Mouse (Mus musculus) midbrain, postnatal 0 days (tissue): ENCODE data around the gene Poc1a. TPM values are rescaled to one million over a fixed set of nuclear protein-coding genes. Genes with fewer than 3 reads are reported as not detected.
A peak's percentile ranks its signal among the peaks of the same experiment; 100 is the strongest.

ENCODE experiments used
- ATAC-seq: fragments of 200-750 bp; cut with Nextera tagmentation; 2 replicates; pipeline ENCODE4 v1.8.0; 2017; ENCODE audit warnings: moderate number of reproducible peaks, mild to moderate bottlenecking, moderate TSS enrichment, moderate library complexity; ENCODE audit not compliant: low FRiP score
- DNase-seq: peaks from one replicate; pipeline ENCODE4 v3.0.0-alpha.2; 2015; ENCODE audit warnings: low spot score
- H3K27ac ChIP-seq: fragments of 300-500 bp; sonication (generic); 2 replicates; pipeline ENCODE4 v1.5.1; 2014; ENCODE audit warnings: low read depth, mild to moderate bottlenecking, low read length, mixed read lengths
- H3K27me3 ChIP-seq: fragments of 300-500 bp; sonication (generic); 2 replicates; pipeline ENCODE4 v1.6.1; 2014; ENCODE audit warnings: low read length, control low read depth, mixed read lengths; ENCODE audit not compliant: insufficient read depth
- H3K36me3 ChIP-seq: fragments of 300-500 bp; sonication (generic); 2 replicates; pipeline ENCODE4 v1.6.1; 2014; ENCODE audit warnings: low read length, control low read depth, mixed read lengths; ENCODE audit not compliant: insufficient read depth
- H3K4me1 ChIP-seq: fragments of 300-500 bp; sonication (generic); 2 replicates; pipeline ENCODE4 v1.6.1; 2014; ENCODE audit warnings: mild to moderate bottlenecking, control low read depth, antibody characterized with exemption, low read length, mixed read lengths; ENCODE audit not compliant: insufficient read depth
- H3K4me2 ChIP-seq: fragments of 300-500 bp; sonication (generic); 2 replicates; pipeline ENCODE4 v1.6.1; 2014; ENCODE audit warnings: low read depth, mild to moderate bottlenecking, low read length, mixed read lengths; ENCODE audit not compliant: poor library complexity, severe bottlenecking
- H3K4me3 ChIP-seq: fragments of 300-500 bp; sonication (generic); 2 replicates; pipeline ENCODE4 v1.5.1; 2014; ENCODE audit warnings: low read depth, mild to moderate bottlenecking, low read length, moderate library complexity
- H3K9ac ChIP-seq: fragments of 300-500 bp; sonication (generic); replicated peaks from 2 replicates; pipeline ENCODE4 v1.6.1; 2014; ENCODE audit warnings: mild to moderate bottlenecking, low read length, moderate library complexity, mixed read lengths; ENCODE audit not compliant: poor library complexity, severe bottlenecking
- H3K9me3 ChIP-seq: fragments of 300-500 bp; sonication (generic); 2 replicates; pipeline ENCODE4 v1.6.1; 2016; ENCODE audit warnings: low read length, control low read depth
- CTCF ChIP-seq: IDR thresholded peaks from 2 replicates; pipeline ENCODE4 v1.5.1; 2016; ENCODE audit warnings: antibody characterized with exemption, mild to moderate bottlenecking
- WGBS: fragments of 180-500 bp; shearing (Covaris S2); extraction: QIAGEN DNeasy Blood & Tissue Kit; methylation state at CpG from one replicate; pipeline ENCODE4 v1.1.7; 2014; 5-methylcytosine and 5-hydroxymethylcytosine counted together
- polyA plus RNA-seq: library from polyadenylated mRNA; unstranded; fragments of >200 nt; fragmentation: Nextera tagmentation; extraction: Ambion mirVana; gene quantifications from 2 replicates; pipeline ENCODE4 v1.2.1, GENCODE M21; 2015
- total RNA-seq: library from RNA; depleted of rRNA; stranded (reverse); fragments of >200 nt; gene quantifications from 2 replicates; pipeline ENCODE4 v1.2.3, GENCODE M21; 2014

The Poc1a gene
- total and polyA plus RNA-seq, 2 experiments from 2014 or later, result 6.5 to 9.8 TPM

- H3K4me1 ChIP-seq, result no peaks in the 10 kb centered on the region
- H3K4me3 ChIP-seq, result no peak overlapping the region
- DNase-seq (no peak), ATAC-seq (no peak)
- H3K4me2 ChIP-seq, result no peak overlapping the region
- H3K9ac ChIP-seq, result no peak overlapping the region
- WGBS, result 87% methylated on average over 7 of the region's 7 CpGs
- no peak for TF ChIP-seq CTCF
- no peaks in the 10 kb centered on the region for H3K9me3 ChIP-seq
- no peaks in the 10 kb centered on the region for H3K27me3 ChIP-seq
- H3K36me3 ChIP-seq, result no peaks in the 10 kb centered on the region
- H3K27ac ChIP-seq, result no peak overlapping the region
Measured at GRCm38 (mm10) chr9:106328068-106328610, 47.3 kb downstream of the Poc1a start.

DNA sequence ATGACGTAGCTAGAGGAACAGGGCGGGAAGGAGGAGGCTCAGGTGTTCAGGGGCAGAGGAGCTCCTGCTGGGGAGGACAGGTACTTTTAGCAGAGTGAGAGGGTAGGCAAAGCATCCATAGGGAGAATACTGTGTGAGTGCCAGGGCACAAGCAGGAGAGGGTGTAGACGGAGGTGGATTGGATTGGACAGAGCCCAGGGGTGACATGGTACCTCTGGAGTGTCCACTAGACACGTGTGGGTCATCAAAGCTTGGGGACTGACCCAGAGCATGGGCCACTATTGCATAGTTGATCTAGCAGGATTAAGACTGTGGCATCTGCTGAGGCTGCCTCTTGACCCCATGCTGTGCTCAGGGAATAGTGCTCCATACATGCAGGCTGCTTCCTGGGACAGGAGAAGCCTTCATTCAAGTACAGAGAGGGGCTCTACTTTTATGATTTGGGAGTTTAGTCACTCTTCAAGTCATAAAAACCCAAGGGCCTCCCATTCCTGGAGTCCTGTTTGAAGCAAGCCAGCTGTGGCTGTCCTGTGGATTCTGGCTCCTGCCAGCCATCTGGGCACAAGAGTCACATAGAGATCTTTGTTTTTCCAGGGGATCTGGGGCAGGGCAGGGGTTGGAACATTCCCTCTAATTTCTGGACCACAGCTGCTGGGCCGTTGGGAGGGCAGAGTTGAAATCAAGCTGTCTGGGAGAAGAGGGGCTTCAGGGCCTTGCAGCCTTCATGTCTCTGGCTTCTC is 48.1 kb downstream of the Poc1a start:
- 76% methylated on average over 5 of the region's 5 CpGs for WGBS
- Histone ChIP-seq H3K4me3 (no peak overlapping the region), H3K4me2 (no peak overlapping the region), H3K9me3 (no peaks in the 10 kb centered on the region), H3K27ac (no peak overlapping the region), H3K27me3 (no peaks in the 10 kb centered on the region), H3K4me1 (no peaks in the 10 kb centered on the region), H3K9ac (no peak overlapping the region), H3K36me3 (no peaks in the 10 kb centered on the region)
- DNase-seq, result no peak
- no peak for TF ChIP-seq CTCF
- ATAC-seq, result no peak

DNA sequence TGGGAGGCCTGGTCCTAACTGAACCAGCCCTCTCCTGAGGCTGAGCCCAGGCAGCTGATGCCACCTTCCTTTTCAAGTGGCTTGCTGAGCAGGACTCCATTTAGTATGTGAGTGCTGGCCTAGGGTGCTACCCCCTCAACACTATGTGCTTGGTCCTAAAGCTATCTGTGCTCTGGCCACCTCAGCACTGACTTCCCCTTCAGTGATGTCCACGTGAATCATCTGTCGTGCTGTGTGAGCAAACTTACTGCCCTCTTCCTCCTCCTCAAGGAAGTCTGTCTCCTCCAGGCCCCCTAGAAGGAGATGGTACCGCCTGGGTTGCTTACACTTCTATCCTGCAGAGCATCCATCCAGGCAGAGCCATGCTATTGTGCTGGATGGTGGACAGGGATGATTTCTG is 51.9 kb downstream of the Poc1a start:
- H3K27me3 ChIP-seq, result no peaks in the 10 kb centered on the region

DNA sequence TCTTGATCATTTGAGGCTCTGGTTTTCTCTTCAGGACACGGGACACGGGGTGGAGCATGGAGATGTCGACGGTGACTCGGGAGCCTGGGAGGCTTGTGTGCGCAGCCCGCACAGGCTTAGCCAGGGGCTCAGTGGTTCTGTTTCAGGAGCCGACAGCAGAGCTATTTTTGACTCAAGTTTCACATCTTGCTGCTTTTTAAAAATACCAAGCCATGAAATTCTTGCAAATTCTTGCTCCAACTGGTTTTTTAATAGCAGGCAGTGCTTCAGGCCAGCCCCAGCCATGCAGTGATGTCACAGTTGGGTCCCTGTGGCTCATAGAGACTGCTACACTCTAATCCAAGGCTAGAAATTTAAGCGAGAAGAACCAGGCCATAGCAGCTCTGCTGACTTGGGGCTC is 56.8 kb downstream of the Poc1a start:
- Histone ChIP-seq H3K4me2 (no peak overlapping the region), H3K27me3 (no peaks in the 10 kb centered on the region), H3K27ac (peak overlapping the region; percentile 65), H3K9me3 (no peaks in the 10 kb centered on the region), H3K36me3 (no peaks in the 10 kb centered on the region), H3K4me1 (peaks cover 10% of the 10 kb centered on the region), H3K9ac (no peak overlapping the region), H3K4me3 (no peak overlapping the region)
- no peak for DNase-seq
- no peak for TF ChIP-seq CTCF
- ATAC-seq, result no peak
- WGBS, result 66% methylated on average over 9 of the region's 9 CpGs

More for the DNA sequence above, 51.9 kb downstream of the Poc1a start:
- ATAC-seq, result no peak
- 74% methylated on average over 3 of the region's 3 CpGs for WGBS
- no peak overlapping the region for H3K27ac ChIP-seq
- H3K36me3 ChIP-seq, result no peaks in the 10 kb centered on the region
- H3K4me2 ChIP-seq, result no peak overlapping the region
- H3K4me3 ChIP-seq, result no peak overlapping the region
- no peak overlapping the region for H3K9ac ChIP-seq
- H3K4me1 ChIP-seq, result no peaks in the 10 kb centered on the region; the same call in 1 of the 2 replicates
- TF ChIP-seq CTCF, result no peak
- no peaks in the 10 kb centered on the region for H3K9me3 ChIP-seq
- no peak for DNase-seq

DNA sequence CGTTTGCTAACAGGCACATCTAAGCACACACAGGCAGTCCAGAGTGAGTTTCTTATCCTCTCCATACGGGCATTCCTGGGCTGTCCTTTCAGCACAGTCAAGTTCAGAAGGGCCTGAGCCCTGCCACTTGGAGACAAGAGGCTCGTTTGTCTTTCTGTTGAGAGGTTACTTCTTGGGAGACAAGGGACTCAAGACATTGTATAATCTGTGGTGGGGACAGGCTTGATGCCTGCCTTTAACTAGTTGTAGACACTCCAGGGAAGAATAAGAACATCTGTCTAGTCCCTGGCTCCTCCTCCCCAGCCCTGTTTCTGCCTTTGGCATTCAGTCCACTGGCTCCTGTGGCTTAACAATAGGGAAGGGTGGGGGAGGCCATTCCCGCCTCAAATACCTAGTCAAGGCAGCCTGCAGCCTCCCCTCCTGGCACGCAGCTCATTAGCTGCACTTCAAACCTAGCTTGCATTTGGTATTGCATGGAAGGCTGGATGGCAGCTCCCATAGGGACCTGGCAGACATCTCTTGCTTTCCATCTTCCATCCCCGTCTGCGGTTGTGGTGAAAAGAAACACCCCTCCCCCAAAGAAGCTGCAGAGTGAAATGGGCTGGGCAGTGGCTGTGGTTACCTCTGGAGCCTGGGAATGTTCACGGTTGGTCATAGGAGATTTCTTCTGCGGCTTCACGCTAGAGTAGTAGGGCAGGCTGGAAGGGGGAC is 57.8 kb downstream of the Poc1a start:
- peak; percentile 43 for DNase-seq
- H3K9me3 ChIP-seq, result no peaks in the 10 kb centered on the region
- no peaks in the 10 kb centered on the region for H3K36me3 ChIP-seq
- H3K9ac ChIP-seq, result no peak overlapping the region
- no peak overlapping the region for H3K4me2 ChIP-seq
- H3K4me1 ChIP-seq, result peaks cover 10% of the 10 kb centered on the region
- 13% methylated on average over 10 of the region's 10 CpGs for WGBS
- H3K27ac ChIP-seq, result peak overlapping the region; percentile 57; the same call in 1 of the 2 replicates
- no peak for TF ChIP-seq CTCF
- no peak overlapping the region for H3K4me3 ChIP-seq
- no peaks in the 10 kb centered on the region for H3K27me3 ChIP-seq
- no peak for ATAC-seq

DNA sequence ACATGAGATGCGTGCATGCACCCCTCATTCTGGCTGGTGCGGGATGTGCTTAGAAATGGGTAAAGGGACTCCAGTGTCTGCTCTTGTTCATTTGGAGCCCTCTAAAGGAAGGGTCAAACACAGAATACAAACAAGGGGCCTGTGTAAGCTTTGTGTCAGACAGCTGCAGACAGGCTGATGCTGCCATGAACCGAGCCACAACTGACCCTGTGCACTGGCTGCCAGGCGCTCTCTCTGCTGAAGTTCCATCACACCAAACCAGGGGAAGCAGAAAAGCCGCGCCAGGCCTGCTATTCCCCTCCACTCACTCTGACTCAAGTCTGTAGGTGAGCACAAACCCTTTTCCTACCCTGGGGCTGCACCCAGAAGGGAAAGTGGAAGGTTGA is 58.3 kb downstream of the Poc1a start:
- ATAC-seq, result no peak
- no peak for TF ChIP-seq CTCF
- H3K27me3 ChIP-seq, result no peaks in the 10 kb centered on the region
- no peak overlapping the region for H3K4me2 ChIP-seq
- H3K9ac ChIP-seq, result no peak overlapping the region
- H3K9me3 ChIP-seq, result no peaks in the 10 kb centered on the region
- H3K27ac ChIP-seq, result 0 out of 2 replicates have a peak overlapping the region, but pooled peaks have one; percentile 38
- DNase-seq, result no peak
- 49% methylated on average over 6 of the region's 6 CpGs for WGBS
- no peaks in the 10 kb centered on the region for H3K36me3 ChIP-seq
- H3K4me3 ChIP-seq, result no peak overlapping the region
- H3K4me1 ChIP-seq, result peaks cover 10% of the 10 kb centered on the region
